Mouse (Mus musculus): ENCODE results near the gene Gngt1.

DNA sequence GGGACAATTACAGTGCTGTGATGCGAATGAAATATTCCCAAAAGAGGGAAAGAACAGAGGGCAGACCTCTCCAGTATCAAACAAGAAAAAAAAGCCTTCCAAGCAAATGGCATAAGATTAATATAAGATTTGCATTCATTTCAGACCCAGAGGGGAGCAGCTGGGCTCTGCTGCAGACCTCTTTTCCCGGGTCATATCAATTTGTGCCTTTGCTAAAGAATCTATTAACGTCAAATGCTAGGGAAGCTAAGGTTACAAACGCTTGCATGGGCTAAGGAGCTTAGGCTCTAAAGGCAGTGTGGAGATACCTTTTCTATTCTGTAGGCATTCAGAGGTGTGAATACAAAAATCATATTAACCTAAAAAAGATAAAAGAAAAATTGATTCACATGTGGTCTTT, 38.6 kb upstream of the Gngt1 start:
- TF ChIP-seq GATA1 (IDR thresholded peaks at IDR 0.05; ENCODE audit: low read depth, low read length) (no peak), CTCF (IDR thresholded peaks at IDR 0.05 in 2 of 3, conservative IDR thresholded peaks at IDR 0.05 in 1 of 3; ENCODE audit: control insufficient read depth in 1 of 3, insufficient read depth in 1 of 3, low read depth in 2 of 3, low read length in 3 of 3, poor library complexity in 1 of 3, severe bottlenecking in 1 of 3) (no peak), RAD21 (IDR thresholded peaks at IDR 0.05; ENCODE audit: low read depth, low read length) (no peak), USF1 (IDR thresholded peaks at IDR 0.05; ENCODE audit: low read depth, low read length) (no peak)

Measured in MEL (cell line).